Mouse (Mus musculus): Measurements from ENCODE around the gene Prkcsh. TPM values are rescaled to one million over a fixed set of nuclear protein-coding genes. Genes with fewer than 3 reads are reported as not detected.

Gene Prkcsh
- polyA plus RNA-seq (2015; fragmentation: Nextera tagmentation; extraction: Ambion mirVana), result 94.9 and 100 TPM in 2 replicates

DNA sequence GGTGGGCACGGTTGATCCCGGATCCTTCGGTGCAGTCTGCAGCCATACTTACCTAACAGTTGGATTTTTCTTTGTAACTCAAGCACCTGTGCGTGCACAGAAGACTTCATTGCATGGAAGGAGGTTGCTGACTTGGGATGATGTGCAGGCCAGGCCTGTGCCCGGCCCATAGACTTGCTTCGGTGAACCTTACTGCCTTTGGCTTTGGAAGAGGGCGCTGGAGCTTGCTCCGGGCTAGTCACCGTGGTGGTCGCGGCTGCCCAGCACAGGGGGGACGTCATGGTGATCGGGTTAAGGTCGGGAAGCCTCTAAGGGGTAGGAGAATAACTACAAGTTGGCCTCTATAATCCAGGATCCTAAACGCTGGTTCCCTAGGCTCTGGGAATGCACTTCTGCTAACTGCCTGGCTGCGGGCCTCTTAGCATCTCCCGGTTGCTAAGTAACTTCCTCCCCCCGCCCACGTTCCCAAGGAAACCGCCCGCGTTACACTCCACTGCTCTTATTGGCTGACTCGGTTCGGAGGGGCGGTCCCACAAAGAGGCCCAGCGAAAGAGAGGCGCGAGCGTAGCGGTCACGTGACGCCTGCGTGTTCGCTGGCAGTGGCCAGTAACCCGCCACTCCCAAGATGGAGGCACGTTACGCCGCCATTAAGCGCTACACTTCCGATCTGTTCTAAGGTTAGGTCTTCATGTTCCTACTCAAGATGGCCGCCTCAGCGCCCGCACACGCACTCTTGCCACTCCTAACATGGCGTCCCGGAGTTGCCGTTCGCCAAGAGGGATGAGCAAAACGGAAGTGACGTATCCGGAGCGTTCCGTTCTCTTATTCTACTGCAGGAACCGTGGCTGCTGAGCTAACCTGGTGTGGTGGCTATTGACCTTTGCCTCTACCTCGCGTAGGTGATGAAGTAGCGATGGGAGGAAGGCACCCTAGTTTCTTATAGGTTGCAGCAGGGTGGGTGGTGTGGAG lies at the start of gene Prkcsh, which contains the start of gene Ccdc151:
Gene Prkcsh, plus strand, starts transcription at position 613 of the 969 bp plus-strand sequence.
Gene Ccdc151, minus strand, starts transcription at position 441 of the 969 bp plus-strand sequence.
- ATAC-seq (ENCODE audit: low FRiP score, low read depth), result peak; percentile 99
- Histone ChIP-seq H3K9ac (peak within 1 kb of the TSS; percentile 50), H3K27me3 (no peaks in the 10 kb centered on the region), H3K4me3 (peak within 1 kb of the TSS; percentile 61), H3K36me3 (peaks cover 16% of the 10 kb centered on the region), H3K9me3 (no peaks in the 10 kb centered on the region), H3K27ac (replicated peaks) (peak within 1 kb of the TSS; percentile 82), H3K4me1 (replicated peaks) (peaks cover 41% of the 10 kb centered on the region), H3K4me2 (peak within 1 kb of the TSS; percentile 92)
- WGBS, result 5% methylated on average over 57 of the region's 57 CpGs

DNA sequence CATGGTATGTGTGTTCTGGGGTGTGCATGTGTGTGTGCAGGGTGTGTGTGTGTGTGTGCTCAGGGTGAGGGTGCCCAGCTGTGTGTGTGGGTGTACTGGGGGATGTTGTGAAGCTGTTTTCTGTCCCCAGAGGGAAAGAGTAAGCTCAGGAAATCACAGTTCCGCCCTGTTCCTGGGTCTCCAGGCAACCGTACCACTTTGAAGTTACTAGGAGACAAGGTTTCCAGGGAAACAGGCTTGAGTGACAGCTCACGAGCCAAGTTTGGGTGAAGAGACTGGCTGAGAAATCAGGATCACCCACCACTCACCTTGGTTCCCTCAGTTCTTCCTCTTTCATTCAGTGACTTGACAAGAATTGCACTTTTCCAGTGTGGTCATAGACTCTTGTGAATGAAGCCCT lies 49.0 kb upstream of the Prkcsh start:
- H3K4me3 ChIP-seq, result no peak overlapping the region
- WGBS, result 9% methylated on average over 3 of the region's 3 CpGs
- ATAC-seq (ENCODE audit: low FRiP score, low read depth), result no peak

DNA sequence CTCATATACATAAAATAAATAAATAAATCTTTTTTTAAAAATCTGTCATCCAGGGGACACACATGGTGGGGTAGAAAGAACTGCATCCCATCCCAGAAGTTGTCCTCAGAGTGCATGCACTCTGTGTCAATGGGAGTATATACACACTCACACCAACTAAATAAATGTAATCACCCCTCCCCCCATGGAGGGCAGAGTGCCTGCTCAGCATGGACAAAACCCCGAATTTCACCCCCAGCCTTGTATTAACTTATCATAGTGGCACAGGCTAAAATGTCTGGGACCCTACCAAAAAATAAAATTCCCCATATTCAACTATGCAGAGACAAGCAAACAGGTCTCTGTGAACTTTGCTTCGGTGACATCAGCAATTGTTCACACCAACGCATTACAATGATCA lies 48.0 kb upstream of the Prkcsh start:
- Histone ChIP-seq H3K4me2 (peak overlapping the region; percentile 65), H3K27me3 (peaks cover 8% of the 10 kb centered on the region), H3K9me3 (no peaks in the 10 kb centered on the region), H3K4me1 (replicated peaks) (peaks cover 26% of the 10 kb centered on the region), H3K4me3 (no peak overlapping the region), H3K27ac (replicated peaks) (no peak overlapping the region), H3K36me3 (no peaks in the 10 kb centered on the region), H3K9ac (no peak overlapping the region)
- WGBS, result 72% methylated on average over 3 of the region's 3 CpGs
- no peak for ATAC-seq (ENCODE audit: low FRiP score, low read depth)

More for the DNA sequence above, 49.0 kb upstream of the Prkcsh start:
- Histone ChIP-seq H3K4me1 (replicated peaks) (peaks cover 26% of the 10 kb centered on the region), H3K9me3 (no peaks in the 10 kb centered on the region), H3K36me3 (no peaks in the 10 kb centered on the region), H3K27ac (replicated peaks) (peak overlapping the region; percentile 38; the same call in 1 of the 2 replicates), H3K4me2 (no peak overlapping the region), H3K27me3 (no peaks in the 10 kb centered on the region), H3K9ac (no peak overlapping the region)

DNA sequence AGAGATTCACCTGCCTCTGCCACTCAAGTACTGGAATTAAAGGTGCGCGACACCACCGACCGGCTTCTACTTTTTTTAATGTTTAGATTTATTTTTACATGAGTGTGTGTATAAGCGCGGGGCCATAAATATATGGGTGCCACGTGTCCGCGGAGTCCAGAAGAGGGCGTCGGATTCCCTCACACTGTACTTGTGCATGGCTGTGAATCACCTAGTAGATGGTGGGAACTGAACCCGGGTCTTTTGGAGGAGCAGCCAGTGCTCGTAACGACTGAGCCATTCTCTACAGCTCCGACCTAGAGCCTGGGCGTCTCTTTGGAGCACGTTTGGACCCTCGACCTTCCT lies 47.4 kb upstream of the Prkcsh start:
- peak; percentile 59 for ATAC-seq (ENCODE audit: low FRiP score, low read depth)
- peaks cover 26% of the 10 kb centered on the region for H3K4me1 ChIP-seq (replicated peaks)
- H3K9me3 ChIP-seq, result no peaks in the 10 kb centered on the region
- H3K4me3 ChIP-seq, result peak overlapping the region; percentile 77
- 3% methylated on average over 18 of the region's 18 CpGs for WGBS
- peak overlapping the region; percentile 84; the same call in 1 of the 2 replicates for H3K9ac ChIP-seq
- peak overlapping the region; percentile 65 for H3K4me2 ChIP-seq
- H3K27me3 ChIP-seq, result peaks cover 14% of the 10 kb centered on the region
- H3K27ac ChIP-seq (replicated peaks), result peak overlapping the region; percentile 99
- H3K36me3 ChIP-seq, result no peaks in the 10 kb centered on the region

DNA sequence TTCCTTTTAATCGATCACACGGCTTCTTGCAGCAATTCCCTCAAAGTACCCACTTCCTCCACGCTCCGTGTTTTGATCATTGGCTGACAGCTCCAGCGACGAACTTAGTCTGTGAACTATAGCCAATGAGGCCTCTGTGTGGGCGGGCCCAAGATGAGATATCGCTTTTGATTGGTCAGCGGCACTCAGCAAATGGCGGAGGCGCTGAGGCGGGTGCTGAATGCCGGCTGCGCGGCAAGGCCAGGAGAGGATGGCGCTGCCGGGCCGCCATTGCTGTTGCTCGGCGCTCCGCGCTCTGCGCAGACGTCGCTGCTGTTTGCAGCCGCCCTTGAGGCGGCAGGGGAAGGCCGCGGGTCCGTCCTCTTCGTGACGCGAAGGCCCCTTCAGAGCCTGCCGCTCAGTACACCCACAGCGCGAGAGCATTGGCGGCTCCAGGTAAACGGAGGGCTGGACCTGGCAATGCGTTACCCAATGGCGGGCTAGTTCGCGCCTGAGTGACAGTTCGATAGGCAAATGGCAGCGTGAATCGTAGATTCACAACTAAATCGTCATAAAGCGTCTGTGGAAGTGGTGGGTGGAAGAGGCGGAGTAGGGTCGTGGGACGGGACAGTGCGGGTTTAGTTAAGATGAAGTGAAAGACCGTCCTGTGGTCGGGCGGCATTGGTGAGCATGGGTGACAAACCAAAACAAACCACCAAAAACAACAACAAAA lies 46.9 kb upstream of the Prkcsh start, which contains the start of gene Swsap1:
Gene Swsap1, plus strand, starts transcription at position 186 of the 712 bp plus-strand sequence.
- Histone ChIP-seq H3K27me3 (peaks cover 19% of the 10 kb centered on the region), H3K4me1 (replicated peaks) (peaks cover 28% of the 10 kb centered on the region), H3K36me3 (no peaks in the 10 kb centered on the region), H3K9me3 (no peaks in the 10 kb centered on the region), H3K4me2 (peak within 1 kb of the TSS; percentile 65), H3K9ac (peak within 1 kb of the TSS; percentile 84), H3K4me3 (peak within 1 kb of the TSS; percentile 77), H3K27ac (replicated peaks) (peak within 1 kb of the TSS; percentile 99)
- WGBS, result under 1% methylated on average over 50 of the region's 54 CpGs
- peak; percentile 98 for ATAC-seq (ENCODE audit: low FRiP score, low read depth)

DNA sequence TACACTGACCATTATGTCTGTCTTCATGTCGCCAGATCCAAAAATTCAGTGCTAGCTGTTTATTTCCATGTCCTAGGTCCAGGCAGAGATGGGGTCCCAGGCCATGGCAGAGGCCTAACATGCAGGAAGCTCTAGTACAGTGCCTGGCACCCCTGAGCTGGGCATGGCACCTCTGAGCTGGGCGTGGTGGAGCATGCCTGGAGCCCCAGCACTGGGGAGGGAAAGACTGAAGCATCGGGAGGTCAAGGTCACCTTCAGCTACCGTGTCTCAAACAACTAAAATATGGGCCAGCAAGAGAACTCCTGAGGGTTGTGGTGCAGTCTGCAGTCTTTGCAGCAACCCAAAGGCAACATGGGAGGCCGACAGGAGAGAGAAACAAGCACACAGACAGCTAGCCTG lies 44.2 kb upstream of the Prkcsh start:
- no peak for ATAC-seq (ENCODE audit: low FRiP score, low read depth)
- H3K4me1 ChIP-seq (replicated peaks), result peaks cover 44% of the 10 kb centered on the region
- H3K27ac ChIP-seq (replicated peaks), result no peak overlapping the region
- no peak overlapping the region for H3K9ac ChIP-seq
- whole genome bisulfite sequencing, result 88% methylated on average over 5 of the region's 5 CpGs
- no peaks in the 10 kb centered on the region for H3K9me3 ChIP-seq
- no peak overlapping the region for H3K4me3 ChIP-seq
- H3K36me3 ChIP-seq, result no peaks in the 10 kb centered on the region
- no peak overlapping the region for H3K4me2 ChIP-seq
- peaks cover 44% of the 10 kb centered on the region for H3K27me3 ChIP-seq

DNA sequence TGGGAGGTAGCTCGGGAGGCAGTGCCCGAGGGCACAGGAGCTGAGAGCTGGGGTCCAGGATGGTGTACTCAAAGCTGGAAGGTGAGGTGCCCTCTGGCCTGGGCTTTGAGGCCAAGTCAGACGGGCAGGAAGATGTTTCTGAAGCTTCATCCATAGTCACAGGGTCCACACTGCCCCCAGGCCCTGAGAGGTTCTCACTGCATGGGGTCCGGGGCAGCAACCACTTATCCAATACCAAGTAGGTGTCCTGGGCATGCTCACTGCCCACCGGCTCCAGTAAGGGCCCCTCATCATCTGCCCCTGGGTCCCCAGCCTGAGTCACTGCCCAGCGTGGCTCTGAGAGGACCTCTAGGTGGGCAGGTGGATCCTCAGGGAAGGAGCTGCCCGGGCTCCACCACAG lies 43.4 kb upstream of the Prkcsh start:
- no peak overlapping the region for H3K4me2 ChIP-seq
- H3K36me3 ChIP-seq, result no peaks in the 10 kb centered on the region
- peaks cover 52% of the 10 kb centered on the region for H3K27me3 ChIP-seq
- no peak overlapping the region for H3K9ac ChIP-seq
- H3K4me1 ChIP-seq (replicated peaks), result peaks cover 38% of the 10 kb centered on the region
- no peak overlapping the region for H3K27ac ChIP-seq (replicated peaks)
- no peak overlapping the region for H3K4me3 ChIP-seq
- no peak for ATAC-seq (ENCODE audit: low FRiP score, low read depth)
- 81% methylated on average over 7 of the region's 7 CpGs for WGBS
- no peaks in the 10 kb centered on the region for H3K9me3 ChIP-seq

DNA sequence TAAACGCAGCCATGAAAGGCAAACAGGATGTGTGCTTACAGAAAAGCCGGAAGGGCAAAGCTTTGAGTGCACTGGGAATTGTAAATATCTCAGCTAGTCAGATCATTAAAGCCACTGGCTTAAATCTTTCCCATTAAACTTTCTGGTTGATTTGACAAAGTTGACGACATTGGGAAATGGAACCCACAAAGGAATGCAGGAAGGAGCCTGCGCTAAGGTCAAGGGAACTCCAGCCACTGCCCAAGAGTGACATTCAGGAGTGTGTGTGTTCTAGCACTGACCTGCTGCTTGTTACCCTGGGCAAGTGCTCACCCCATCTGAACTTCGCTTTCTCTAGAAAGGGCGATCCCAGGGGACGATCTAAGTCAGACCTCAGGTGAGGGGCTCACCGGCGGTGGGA lies 42.5 kb upstream of the Prkcsh start:
- Histone ChIP-seq H3K9ac (no peak overlapping the region), H3K4me1 (replicated peaks) (peaks cover 31% of the 10 kb centered on the region), H3K9me3 (no peaks in the 10 kb centered on the region), H3K27me3 (peaks cover 52% of the 10 kb centered on the region), H3K36me3 (no peaks in the 10 kb centered on the region), H3K4me2 (no peak overlapping the region), H3K4me3 (no peak overlapping the region), H3K27ac (replicated peaks) (no peak overlapping the region)
- ATAC-seq (ENCODE audit: low FRiP score, low read depth), result no peak
- WGBS, result 54% methylated on average over 9 of the region's 9 CpGs

DNA sequence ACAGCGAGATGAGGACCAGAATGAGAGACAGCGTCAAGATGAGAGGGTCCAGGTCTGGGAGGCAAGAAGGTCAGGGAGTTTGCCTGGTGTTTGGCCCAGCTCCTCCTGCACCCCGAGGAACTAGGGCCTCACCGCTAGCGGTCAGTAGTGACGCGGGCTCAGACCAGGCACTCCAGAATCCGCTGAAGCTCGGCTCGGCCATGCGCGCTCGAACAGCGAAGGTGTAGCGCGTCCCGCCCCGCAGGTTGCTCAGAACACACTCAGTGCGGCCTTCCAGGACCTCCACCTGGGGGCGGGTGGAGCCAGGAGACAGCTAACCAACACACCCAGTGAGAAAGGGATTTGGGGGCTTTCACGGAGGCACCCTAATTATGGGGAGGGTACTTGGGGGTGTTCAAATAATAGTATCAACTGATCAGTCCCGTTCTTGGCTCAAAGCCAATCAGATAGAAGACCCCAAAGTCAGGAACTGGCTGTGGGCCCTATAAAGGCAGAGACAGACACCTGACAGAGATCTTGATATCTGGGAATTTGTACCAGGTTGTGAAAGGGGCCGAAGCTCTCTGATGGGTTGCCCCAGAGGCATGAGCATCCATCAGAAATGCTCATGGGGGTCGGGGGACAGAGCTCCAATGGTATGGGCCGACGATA lies 41.9 kb upstream of the Prkcsh start:
- Histone ChIP-seq H3K36me3 (no peaks in the 10 kb centered on the region), H3K4me1 (replicated peaks) (peaks cover 29% of the 10 kb centered on the region), H3K4me3 (no peak overlapping the region), H3K9me3 (no peaks in the 10 kb centered on the region), H3K4me2 (peak overlapping the region; percentile 25; the same call in 1 of the 2 replicates), H3K27ac (replicated peaks) (no peak overlapping the region), H3K27me3 (peaks cover 52% of the 10 kb centered on the region), H3K9ac (no peak overlapping the region)
- WGBS, result 12% methylated on average over 26 of the region's 26 CpGs
- ATAC-seq (ENCODE audit: low FRiP score, low read depth), result no peak

DNA sequence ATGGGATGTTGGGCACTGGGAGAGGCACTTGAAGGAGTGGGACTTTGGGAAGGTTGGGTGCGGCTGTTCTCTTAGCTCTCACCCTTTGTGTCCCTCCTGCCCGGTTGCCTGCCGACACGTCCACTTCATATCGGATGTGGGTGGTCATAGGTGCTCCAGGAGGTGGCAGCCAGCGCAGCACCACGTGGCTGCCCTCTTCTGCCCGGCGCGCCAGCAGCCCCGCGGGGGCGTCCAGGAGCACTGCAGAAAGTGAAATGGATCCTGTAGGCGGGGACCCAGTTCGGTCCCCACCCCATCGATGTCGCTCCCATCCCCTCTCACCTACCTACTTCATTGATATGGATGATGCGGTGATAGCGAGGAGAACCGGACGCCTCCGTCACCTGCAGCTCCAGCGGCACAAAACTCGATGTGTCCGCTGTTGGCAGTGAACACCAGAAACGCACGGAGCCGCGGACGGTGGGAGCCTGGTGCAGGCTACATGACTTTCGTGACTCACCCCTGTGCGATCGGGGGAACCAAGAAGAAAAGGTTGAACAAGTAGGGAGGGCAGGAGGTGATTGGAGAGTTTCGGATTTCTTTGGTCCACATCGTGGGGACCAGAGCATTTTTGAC lies 41.1 kb upstream of the Prkcsh start:
- no peak for ATAC-seq (ENCODE audit: low FRiP score, low read depth)
- Histone ChIP-seq H3K27me3 (peaks cover 52% of the 10 kb centered on the region), H3K9me3 (no peaks in the 10 kb centered on the region)

DNA sequence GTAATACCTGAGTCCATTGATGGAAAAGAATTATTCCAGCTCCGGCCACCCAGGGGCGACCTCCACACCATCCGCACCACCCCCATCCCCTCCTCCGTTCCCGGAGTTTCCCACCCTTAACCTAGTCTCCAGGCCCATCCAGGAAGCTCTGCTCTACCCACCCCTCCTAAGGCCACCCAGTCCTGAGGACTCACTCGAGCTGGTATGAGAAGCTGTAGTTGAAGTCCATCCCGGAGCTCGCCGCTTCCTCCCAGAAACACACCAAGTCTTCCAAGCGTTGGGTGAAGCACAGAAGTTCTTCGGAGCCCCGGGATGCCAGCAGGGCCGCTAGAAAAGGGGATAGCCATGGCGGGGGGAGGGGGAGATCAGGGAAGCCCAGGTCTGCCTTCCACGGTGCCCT lies 40.6 kb upstream of the Prkcsh start:
- WGBS, result 0% methylated on average over 11 of the region's 15 CpGs
- Histone ChIP-seq H3K27me3 (peaks cover 52% of the 10 kb centered on the region), H3K9me3 (no peaks in the 10 kb centered on the region), H3K27ac (replicated peaks) (no peak overlapping the region), H3K4me1 (replicated peaks) (peaks cover 23% of the 10 kb centered on the region), H3K4me3 (peak overlapping the region; percentile 38), H3K9ac (no peak overlapping the region; the same call in 1 of the 2 replicates), H3K4me2 (peak overlapping the region; percentile 79), H3K36me3 (no peaks in the 10 kb centered on the region)
- ATAC-seq (ENCODE audit: low FRiP score, low read depth), result 0 out of 2 replicates have a peak, but pooled peaks have one; percentile 46

More for the DNA sequence above, 41.1 kb upstream of the Prkcsh start:
- Histone ChIP-seq H3K27ac (replicated peaks) (no peak overlapping the region), H3K36me3 (no peaks in the 10 kb centered on the region), H3K4me2 (peak overlapping the region; percentile 79), H3K9ac (no peak overlapping the region), H3K4me1 (replicated peaks) (peaks cover 26% of the 10 kb centered on the region), H3K4me3 (peak overlapping the region; percentile 38)
- 1% methylated on average over 35 of the region's 35 CpGs for WGBS
